Mouse (Mus musculus): ENCODE measurements around the gene Usp47. TPM values are rescaled to one million over a fixed set of nuclear protein-coding genes. Genes with fewer than 3 reads are reported as not detected.
"Not testable (repeated sequence)": the region's sequence is repeated elsewhere in the genome, so short reads cannot be mapped to it uniquely, and the experiment has no call there.

Usp47 gene
- total RNA-seq, 2 experiments from 2014 or later: 19.4 to 35.2 TPM

DNA sequence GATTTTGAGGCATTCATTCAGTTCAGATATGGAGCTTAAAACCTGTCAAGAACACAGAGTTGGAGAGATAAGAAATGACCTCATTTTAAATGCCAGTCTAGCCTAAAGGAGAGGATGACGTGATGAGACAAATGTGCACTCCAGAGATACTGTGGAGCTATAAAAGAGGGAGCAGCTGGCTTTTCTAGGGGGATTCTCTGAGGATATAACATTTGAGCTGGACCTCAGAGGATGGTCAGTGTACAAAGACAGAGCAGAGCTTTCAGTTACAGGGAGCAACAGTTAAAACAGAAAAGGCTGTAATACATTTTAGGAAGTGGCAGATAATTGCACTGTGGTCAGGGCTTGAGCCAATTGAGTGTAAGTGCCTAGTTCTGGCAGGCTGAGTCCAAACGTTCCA, 12.5 kb downstream of the Usp47 start:
- no peak for ATAC-seq (replicated peaks; ENCODE audit: low FRiP score, poor library complexity, severe bottlenecking)

DNA sequence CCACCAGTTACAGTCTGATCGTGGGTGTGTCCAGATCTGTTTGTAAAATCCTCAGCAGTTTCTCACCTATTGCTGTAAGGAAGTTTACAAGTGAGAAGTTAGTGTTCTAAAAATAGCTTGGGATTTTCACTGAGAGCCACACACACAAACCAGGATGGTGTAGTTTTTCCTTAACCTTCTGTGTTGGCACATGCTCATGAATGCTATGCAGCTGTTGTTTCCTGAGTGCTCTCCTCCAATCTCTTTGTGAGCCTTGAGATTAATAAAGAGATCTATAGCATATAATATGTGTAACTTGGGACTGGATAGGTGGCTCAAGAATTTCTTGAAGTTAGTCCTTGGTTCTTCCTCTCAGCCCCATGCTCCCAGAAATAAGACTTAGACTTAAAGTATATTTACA, 13.3 kb downstream of the Usp47 start:
- no peak for ATAC-seq (replicated peaks; ENCODE audit: low FRiP score, poor library complexity, severe bottlenecking)

DNA sequence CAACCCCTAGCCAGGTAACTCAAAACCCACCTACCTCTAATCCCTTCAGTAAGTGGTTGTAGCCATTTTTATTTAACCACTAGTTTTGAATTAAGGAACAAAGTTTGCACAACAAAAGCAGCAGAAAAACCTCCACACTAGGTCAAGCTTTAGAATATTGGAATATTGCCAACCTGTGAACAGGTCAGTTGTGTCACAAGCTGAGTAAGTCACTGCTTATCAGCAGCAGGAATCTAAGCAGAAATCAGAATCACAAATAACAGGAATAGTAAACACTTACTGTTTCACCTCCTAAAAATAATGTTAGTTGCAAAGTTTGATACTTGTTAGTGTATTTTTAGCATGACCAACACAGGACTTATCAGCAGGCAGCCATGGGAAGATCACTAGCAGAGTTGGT, 17.0 kb downstream of the Usp47 start:
- ATAC-seq (replicated peaks; ENCODE audit: low FRiP score, poor library complexity, severe bottlenecking): no peak

DNA sequence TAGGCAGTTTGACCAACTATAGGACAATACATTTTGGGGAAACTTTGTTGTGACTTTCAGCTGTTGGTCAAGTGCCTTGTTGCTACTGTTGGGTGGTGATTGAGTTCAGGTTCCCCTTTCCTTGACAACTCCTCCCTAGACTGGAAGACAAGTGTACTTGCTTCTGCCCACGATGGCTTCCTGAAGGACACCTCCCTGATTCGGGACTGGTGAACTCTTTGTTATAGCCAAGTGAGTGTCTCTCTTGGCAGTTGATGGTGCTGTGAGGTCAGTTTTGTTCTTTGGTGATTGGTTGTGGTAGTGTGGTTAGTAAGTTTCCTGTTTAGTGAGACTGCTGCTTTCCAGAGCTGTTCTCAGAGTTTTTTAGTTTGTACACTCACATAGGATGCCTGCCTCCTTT, 19.5 kb downstream of the Usp47 start:
- ATAC-seq (replicated peaks; ENCODE audit: low FRiP score, poor library complexity, severe bottlenecking): no peak

DNA sequence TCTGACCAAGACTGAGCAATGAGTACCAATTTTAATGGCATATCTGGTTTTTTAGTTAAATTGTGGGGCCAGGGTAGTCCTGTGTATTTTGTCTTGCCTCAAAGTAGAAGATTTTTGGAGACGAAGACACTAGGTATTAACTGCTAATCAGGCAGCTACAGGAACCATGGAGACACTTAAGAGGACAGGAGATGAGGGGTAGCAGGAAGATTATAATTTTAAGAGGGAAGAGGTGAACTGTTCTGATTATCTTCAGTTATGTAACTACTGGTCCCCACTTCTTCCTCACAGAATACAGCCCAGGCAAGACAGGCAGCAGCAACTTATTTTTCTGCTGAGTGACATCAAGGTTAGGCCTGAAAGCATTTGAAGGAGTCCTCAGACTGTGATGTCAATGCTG, 21.9 kb downstream of the Usp47 start:
- ATAC-seq (replicated peaks; ENCODE audit: low FRiP score, poor library complexity, severe bottlenecking): no peak

DNA sequence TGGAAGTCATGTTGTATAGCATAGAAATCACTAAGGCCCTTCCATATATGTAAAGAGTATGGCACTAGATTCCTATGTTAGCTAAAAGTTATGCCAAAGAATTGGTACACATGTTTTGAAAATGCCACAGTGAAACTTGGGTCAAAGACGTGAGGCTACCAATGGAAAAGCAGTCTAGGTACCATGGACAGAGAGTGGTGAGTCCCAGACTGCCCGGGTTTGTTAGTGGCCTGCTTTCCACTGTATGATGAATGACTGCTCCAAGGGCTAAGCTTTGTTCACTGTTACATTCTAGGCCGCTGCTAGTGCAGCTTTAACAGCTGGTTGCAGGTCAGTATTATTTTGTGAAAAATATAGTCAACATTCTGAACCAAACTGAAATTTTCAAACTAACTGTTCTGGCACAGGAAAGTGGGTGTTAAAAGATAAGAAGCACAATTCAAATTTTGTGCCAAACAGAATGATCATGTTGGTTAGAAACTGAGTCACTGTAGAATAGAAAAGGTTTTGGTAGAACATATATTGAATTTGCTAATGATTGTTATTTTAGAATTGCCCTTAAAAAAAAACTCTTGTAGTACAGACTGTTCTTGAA, 22.6 kb downstream of the Usp47 start:
- ATAC-seq (replicated peaks; ENCODE audit: low FRiP score, poor library complexity, severe bottlenecking): no peak; the same call in 1 of the 2 replicates

DNA sequence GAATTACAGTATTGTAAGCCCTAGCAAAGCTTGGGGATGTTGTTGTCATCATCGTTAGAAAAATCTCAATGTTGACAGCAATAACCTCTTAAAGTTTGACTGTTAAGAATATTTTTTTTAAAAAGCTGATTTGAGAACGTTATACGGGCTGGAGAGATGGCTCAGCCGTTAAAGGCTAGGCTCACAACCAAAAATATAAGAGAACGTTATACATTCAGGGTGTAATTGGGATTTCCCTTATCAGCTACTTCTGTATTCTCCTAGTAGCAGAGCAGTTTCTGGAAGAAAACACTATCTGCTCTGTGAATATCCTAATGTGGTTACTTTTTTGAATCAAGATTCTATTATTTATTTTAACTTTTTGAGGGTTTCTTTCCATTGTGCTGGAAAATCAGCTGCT, 25.3 kb downstream of the Usp47 start:
- ATAC-seq (replicated peaks; ENCODE audit: low FRiP score, poor library complexity, severe bottlenecking): no peak

DNA sequence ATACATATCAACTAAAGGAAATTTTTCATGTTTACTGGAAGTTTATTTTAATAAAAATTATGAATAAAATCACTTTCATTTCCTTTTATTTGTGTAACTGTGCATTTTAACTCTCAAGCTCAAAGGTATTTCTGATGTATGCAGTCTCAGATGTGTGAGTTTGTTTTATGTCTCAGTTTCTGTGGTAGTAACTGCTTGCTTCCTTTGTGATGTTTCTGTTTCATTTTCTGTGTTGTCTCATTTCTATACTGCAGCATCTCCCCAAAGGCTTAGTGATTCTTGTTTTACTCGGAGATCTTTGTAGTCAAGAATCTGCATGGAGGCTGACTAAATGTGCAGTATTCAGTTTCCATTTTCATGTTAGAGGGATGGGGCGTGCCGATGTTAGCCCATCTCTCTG, 30.4 kb downstream of the Usp47 start:
- no peak for ATAC-seq (replicated peaks; ENCODE audit: low FRiP score, poor library complexity, severe bottlenecking)

DNA sequence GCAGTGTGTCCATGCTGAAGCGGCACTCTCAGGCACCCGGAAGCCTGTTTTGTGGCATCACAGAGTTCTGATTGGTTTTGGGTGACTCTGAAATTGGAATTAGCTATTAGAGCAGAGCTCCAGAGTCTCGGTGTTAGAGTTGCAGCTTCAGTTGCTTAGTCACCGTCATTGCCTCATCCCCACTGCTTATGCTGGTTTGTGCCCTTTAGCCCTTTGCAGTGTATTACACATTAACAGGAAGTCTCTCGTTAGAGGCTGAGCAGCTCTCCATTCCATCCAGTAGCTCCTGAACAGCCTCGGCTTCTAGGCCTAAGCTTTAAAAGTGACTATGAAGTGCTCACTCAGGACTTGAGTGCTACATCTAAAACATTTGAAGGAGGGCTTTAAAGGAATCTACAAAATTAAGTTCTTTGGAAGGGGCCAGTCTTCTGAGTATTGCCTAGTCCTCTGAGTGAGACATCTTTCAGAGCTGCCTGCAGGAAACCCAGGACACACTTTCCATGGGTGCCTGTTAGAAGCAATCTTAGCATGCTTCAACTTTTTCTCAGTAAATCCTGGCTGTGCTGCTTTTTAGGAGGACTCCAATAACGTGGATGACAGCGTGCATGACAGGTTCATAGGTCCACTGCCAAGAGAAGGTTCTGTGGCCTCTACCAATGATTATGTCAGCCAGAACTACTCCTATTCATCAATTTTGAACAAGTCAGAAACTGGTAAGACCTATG, 32.8 kb downstream of the Usp47 start:
- no peak for ATAC-seq (replicated peaks; ENCODE audit: low FRiP score, poor library complexity, severe bottlenecking)

DNA sequence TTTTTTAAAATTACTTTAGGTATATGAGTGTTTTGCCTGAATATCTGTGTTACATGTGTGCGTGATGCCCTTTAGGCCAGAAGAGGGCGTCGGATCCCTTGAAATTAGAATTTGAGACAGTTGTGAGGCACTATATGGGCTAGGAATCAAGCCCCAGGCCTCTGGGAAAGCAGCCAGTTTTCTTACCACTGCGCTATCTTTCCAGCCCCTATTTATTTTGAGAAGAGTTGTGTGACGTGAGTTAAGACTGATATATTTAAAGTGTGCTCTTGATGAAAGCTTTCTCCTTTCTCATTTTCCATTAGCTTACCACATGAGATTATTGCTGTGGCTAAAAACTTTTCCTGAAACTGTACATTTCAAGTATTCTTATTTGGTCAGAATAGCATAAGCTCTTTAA, 51.6 kb downstream of the Usp47 start:
- no peak for ATAC-seq (replicated peaks; ENCODE audit: low FRiP score, poor library complexity, severe bottlenecking)

DNA sequence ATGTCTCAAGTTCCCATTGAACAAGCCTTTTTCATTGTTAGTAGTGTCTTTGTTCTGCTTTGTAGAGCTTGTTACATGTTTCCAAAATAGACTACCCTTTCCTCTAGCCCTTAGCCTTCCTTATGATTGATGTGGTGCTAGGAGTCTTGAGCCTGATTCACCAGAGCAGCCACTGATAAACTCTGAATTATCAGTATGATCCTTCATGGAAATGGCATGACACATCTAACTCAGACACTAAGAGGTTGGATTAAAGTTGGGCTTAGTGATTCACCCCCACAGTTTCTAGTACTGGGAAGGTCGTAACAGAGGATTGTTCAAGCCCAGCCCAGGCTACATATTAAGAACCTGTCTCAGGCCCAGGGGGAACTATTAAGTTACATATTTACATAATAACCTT, 59.3 kb downstream of the Usp47 start:
- no peak for ATAC-seq (replicated peaks; ENCODE audit: low FRiP score, poor library complexity, severe bottlenecking)

DNA sequence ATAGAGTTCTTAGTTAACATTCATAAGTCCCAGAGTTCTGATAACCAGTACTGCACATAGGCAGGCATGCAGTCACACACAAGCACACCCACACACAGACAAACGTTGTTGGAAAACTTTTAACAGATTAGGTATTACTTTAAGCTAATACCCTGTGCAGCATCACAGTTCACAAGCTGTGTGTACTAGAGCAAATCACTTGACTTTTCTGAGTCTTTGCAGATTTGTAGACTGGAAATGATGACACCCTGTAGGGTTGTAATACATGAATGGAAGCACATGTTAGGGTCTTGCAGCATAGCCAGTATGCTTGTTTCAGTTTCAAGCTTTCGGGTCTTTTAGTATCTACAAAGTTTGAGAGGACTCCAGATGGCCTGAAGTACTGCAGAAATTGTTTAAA, 60.9 kb downstream of the Usp47 start:
- no peak for ATAC-seq (replicated peaks; ENCODE audit: low FRiP score, poor library complexity, severe bottlenecking)

DNA sequence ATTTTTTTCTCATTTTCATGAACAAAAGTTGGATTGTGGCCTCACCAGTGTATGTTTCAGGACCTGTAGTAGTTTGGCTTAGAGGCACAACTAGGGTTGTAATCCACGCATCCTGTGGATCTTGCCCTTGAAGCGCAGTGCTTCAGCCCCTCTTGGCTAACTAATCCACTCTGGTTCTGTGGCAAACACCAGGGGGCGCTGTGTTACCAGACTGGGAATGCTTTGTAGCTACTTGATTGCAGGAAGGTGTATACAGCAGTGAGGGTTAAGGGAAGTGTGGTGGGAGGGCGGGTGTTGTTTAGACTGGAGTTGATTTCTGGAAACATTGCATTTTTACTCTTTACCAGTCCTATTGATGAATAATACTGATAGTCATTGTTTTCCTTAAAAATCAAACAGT, 61.8 kb downstream of the Usp47 start:
- ATAC-seq (replicated peaks; ENCODE audit: low FRiP score, poor library complexity, severe bottlenecking): peak; percentile 80

DNA sequence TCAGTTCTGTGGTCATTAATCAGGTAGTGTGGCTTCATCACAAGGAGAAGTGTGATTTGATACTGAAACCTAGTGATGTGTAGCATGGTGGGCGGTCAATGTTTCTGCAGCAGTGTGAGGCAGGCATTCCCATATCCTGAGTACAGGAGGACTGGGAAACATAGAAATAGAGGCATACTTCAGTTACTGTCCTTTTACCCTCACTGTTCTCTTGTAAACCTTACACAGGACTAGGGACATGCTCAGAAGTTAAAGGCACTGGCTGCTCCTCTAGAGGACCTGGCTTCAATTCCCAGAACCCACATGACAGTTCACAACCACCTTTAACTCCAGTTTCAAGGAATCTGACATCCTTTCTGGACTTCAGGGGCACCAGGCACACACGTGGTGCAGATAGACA, 62.9 kb downstream of the Usp47 start:
- ATAC-seq (replicated peaks; ENCODE audit: low FRiP score, poor library complexity, severe bottlenecking): no peak

DNA sequence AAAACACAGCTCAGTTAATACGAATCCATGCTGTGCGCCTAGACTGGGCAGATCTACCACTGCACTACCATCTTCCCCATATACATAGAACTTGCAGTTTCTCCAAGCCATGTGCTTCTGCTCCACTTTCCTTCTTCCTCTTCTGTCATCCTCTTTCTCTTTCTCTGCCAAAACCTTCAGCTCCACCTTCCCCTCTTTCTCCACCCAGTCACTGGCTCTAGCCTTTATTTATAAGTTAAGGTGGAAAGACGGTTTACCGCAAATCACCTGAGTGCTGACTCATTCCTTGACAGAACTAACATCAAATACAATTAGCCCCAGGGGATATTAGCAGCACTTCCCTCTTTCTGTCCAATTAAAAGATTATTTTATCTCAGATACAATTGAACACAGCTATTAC, 71.6 kb downstream of the Usp47 start:
- not testable (repeated sequence) for ATAC-seq (replicated peaks; ENCODE audit: low FRiP score, poor library complexity, severe bottlenecking)

DNA sequence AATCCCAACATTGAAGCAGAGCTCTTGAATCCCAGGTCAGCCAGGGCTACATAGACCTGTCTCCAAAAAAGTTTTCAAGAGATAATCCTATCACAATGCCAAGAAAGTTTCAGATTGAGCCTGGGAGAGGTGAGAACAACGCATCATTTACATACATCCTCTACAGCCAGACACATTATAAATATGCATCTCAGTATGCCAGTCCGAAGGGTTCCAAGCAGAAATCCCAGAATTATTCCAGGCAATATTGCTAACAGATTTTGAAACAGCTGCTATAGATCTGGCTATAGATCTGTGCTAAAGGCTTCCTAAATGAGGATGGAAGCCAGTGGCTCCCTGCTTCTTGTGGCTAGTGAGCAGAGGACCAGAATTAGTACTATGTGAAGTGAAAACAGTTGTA, 77.6 kb downstream of the Usp47 start:
- no peak for ATAC-seq (replicated peaks; ENCODE audit: low FRiP score, poor library complexity, severe bottlenecking)

DNA sequence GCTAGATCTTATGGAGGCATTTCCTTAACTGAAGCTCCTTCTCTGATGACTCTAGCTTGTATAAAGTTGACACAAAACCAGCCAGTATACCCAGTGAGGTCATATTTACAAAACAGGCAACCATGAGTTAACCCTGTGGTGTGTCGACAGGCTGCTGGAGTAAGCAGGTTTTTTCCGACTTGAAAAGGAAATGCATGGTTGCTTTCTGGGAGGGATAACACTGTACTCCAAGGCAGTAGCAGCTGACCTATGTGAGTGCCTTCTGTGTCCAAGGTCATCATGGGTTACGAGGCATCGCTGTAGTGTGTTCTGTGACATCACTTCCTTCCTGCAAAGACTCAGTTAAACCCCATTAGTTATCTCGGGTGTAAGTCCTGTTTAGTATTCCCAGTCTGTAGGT, 79.6 kb downstream of the Usp47 start:
- no peak for ATAC-seq (replicated peaks; ENCODE audit: low FRiP score, poor library complexity, severe bottlenecking)

DNA sequence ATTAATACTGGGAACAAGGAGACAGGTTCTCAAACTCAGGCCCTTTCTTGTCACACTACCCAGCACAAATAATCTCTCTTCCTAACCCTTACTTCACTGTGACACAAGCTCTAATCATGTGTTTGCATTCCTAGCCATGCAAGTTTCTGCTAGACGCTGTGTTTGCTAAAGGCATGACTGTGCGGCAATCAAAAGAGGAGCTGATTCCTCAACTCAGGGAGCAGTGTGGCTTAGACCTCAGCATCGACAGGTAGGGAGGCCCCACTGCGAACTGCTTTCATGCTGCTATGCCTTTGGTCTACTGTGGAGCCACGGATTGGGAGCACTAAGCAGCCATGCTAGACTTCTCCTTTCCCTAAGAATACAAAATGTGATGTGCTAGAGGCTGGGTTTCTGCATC, 80.5 kb downstream of the Usp47 start:
- ATAC-seq (replicated peaks; ENCODE audit: low FRiP score, poor library complexity, severe bottlenecking): no peak

DNA sequence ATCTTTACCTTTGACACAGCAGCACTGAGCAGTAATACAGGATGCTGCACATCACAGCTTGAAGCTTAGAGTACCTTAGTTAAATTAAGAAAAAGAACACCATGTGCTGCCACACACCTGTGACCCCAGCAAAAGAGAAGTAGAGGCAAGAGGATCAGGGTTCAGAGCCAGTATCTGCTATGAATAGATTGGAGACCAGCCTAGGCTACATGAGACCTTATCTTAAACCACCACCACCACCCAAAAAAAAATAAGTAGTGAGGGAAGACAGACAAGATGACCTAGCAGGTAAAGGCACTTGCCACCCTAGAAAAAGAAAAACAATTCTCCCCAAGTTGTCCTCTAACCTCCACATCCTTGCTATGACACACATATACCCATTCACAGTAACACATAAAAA, 85.5 kb downstream of the Usp47 start:
- ATAC-seq (replicated peaks; ENCODE audit: low FRiP score, poor library complexity, severe bottlenecking): no peak

DNA sequence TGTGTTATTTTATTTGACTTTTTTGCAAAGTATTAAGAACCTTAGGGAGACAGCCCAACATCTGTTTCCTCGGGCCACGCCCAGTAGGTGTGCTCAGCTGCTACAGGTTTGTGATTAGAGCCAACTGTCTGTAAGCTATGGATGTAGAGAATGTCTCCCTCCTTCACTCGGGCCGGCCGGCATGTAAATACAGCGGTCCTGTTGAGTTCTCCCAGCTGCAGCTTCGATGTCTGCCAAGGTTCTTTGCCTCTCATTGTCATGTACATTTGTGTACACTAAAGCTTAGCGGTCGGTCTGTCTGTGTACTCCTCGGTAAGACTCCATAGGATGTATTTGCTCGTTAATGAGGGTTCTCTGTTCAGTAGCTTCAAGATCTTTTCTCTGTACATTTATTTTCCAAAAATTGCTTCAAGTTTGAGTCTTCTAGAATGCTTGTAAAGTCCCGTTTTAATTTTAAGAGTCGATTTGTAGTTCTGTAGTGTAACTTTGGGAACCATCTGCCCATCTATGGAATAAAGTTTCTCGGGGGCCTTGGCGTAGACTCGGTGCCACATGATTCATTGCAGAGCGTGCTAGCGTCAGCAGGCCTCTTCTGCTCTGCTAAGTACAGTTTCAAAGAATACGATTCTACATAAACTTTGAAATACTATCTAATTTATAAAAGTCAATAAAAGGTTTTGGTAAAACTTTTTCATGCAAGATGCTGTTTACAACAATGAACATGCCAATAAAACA, 87.5 kb downstream of the Usp47 start:
- no peak for ATAC-seq (replicated peaks; ENCODE audit: low FRiP score, poor library complexity, severe bottlenecking)

DNA sequence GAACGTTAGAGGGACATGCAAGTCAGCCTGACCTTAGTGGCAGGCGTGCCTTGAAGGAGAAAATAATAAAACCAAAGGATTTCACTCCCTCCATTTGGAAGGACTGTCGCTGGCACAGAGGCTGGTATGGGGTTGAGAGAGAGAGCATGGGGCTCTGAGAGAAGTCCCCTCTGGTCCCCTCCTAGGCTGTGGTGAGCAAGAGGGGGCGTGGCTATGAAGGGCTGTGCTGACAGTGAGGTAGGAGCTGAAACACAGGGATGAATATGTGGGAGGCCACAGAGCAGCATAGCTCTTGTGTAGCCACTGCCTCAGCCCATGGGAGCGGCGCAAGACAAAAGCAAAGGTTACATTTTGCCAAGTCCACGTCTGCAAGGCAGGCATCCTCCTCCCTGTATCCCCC, 94.2 kb downstream of the Usp47 start:
- no peak for ATAC-seq (replicated peaks; ENCODE audit: low FRiP score, poor library complexity, severe bottlenecking)

Data from erythroblast, adult 5-6 weeks (primary cell).